Mouse (Mus musculus): ENCODE measurements around the gene Hesx1.

DNA sequence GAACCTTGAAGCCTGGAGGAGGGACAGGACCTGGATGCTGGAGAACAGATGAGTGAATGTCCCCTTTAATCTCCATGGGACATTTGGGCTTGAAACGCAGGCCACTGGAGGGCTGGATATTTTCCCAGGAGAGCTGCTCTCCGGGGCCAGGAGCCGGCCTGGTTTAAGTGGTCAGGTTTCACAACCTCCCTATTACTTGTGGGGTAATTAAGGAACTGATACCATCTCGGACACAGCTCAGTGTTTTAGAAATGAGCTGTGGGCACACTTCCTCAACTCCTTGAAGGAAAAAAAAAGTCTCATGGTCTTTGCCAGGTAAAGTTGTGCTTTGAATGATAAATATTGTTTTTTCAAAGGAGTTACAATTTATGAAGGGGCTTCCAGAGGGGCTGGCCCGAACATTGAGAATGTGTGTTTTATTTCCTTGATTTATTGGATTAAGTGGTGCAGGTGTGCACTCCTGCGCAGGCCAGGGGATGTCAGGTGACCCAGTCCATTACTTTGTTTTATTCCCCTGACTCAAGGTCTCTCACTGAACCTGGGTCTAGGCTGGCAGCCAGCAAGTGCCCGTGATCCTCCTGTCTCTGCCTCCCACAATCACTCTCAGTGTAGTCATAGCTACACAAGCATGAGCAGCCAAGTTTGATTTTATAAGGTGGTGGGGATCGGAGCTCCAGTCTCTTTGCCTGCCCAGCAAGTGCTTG, 48.2 kb downstream of the Hesx1 start:
- TF ChIP-seq CTCF (IDR thresholded peaks at IDR 0.05; ENCODE audit: borderline replicate concordance, insufficient read depth, low read depth, low read length) (no peak), POLR2A (IDR thresholded peaks at IDR 0.05; ENCODE audit: borderline replicate concordance, insufficient read depth, low read length) (no peak)
